Mouse (Mus musculus): ENCODE data around the gene Clec4a3. TPM values are rescaled to one million over a fixed set of nuclear protein-coding genes. Genes with fewer than 3 reads are reported as not detected.

Clec4a3 gene
- polyA plus RNA-seq, 1 experiment from 2014 or later: 6.5 TPM

Other genes with a start within 250 kb of the Clec4a3 start
- 0.33 and 0.34 TPM in 2 replicates for gene Nanog, start 245.0 kb upstream of the Clec4a3 start, polyA plus RNA-seq (2015; fragmentation: Nextera tagmentation; extraction: Ambion mirVana)
- gene Slc2a3, start 150.9 kb upstream of the Clec4a3 start, polyA plus RNA-seq (2015; fragmentation: Nextera tagmentation; extraction: Ambion mirVana): 30.2 and 40.2 TPM in 2 replicates
- gene Foxj2, start 132.6 kb upstream of the Clec4a3 start, polyA plus RNA-seq (2015; fragmentation: Nextera tagmentation; extraction: Ambion mirVana): 7.4 and 8.3 TPM in 2 replicates
- 4.0 and 4.1 TPM in 2 replicates for gene C3ar1, start 96.4 kb upstream of the Clec4a3 start, polyA plus RNA-seq (2015; fragmentation: Nextera tagmentation; extraction: Ambion mirVana)
- 54.5 and 57.0 TPM in 2 replicates for gene Necap1, start 78.0 kb upstream of the Clec4a3 start, polyA plus RNA-seq (2015; fragmentation: Nextera tagmentation; extraction: Ambion mirVana)
- gene Clec4a1, start 30.7 kb upstream of the Clec4a3 start, polyA plus RNA-seq (2015; fragmentation: Nextera tagmentation; extraction: Ambion mirVana): 5.7 and 6.5 TPM in 2 replicates
- gene Clec4a4, start 37.9 kb downstream of the Clec4a3 start, polyA plus RNA-seq (2015; fragmentation: Nextera tagmentation; extraction: Ambion mirVana): not detected in 2 replicates
- gene Clec4b1, start 97.4 kb downstream of the Clec4a3 start, polyA plus RNA-seq (2015; fragmentation: Nextera tagmentation; extraction: Ambion mirVana): 0.32 TPM in 1 of 2 replicates, not detected in the other
- 5.7 and 7.5 TPM in 2 replicates for gene Clec4a2, start 153.9 kb downstream of the Clec4a3 start, polyA plus RNA-seq (2015; fragmentation: Nextera tagmentation; extraction: Ambion mirVana)
- gene Clec4b2, start 220.4 kb downstream of the Clec4a3 start, polyA plus RNA-seq (2015; fragmentation: Nextera tagmentation; extraction: Ambion mirVana): not detected in 2 replicates

All from embryonic facial prominence, embryonic 15.5 days (tissue).